Mouse (Mus musculus) testis, adult 2 months (tissue): ENCODE data around the gene Zfp82. TPM values are rescaled to one million over a fixed set of nuclear protein-coding genes. Genes with fewer than 3 reads are reported as not detected.

ENCODE experiments used
- H3K27ac ChIP-seq: fragments of 200-500 bp; 2 replicates; pipeline ENCODE4 v1.5.1; 2012; ENCODE audit warnings: low read depth, low read length; ENCODE audit not compliant: control insufficient read depth, insufficient read depth
- H3K27me3 ChIP-seq: fragments of 200-500 bp; 2 replicates; pipeline ENCODE4 v1.6.1; 2012; ENCODE audit warnings: mild to moderate bottlenecking, low read length, moderate library complexity; ENCODE audit not compliant: control insufficient read depth, insufficient read depth
- H3K36me3 ChIP-seq: fragments of 200-500 bp; 2 replicates; pipeline ENCODE4 v1.6.1; 2012; ENCODE audit warnings: mild to moderate bottlenecking, low read length; ENCODE audit not compliant: control insufficient read depth, insufficient read depth
- H3K4me1 ChIP-seq: fragments of 200-500 bp; 2 replicates; pipeline ENCODE4 v1.6.1; 2012; ENCODE audit warnings: low read length; ENCODE audit not compliant: control insufficient read depth, insufficient read depth
- H3K4me3 ChIP-seq: fragments of 200-500 bp; 2 replicates; pipeline ENCODE4 v1.5.1; 2012; ENCODE audit warnings: low read depth, mild to moderate bottlenecking, low read length, moderate library complexity, mixed read lengths; ENCODE audit not compliant: control insufficient read depth
- CTCF ChIP-seq: fragments of 200-500 bp; IDR thresholded peaks from 2 replicates; pipeline ENCODE4 v1.5.1; 2012; ENCODE audit warnings: low read depth, mild to moderate bottlenecking, inconsistent platforms, low read length, moderate library complexity; ENCODE audit not compliant: control insufficient read depth, insufficient read depth, insufficient replicate concordance
- POLR2A ChIP-seq: fragments of 200-500 bp; IDR thresholded peaks from 2 replicates; pipeline ENCODE4 v1.6.1; 2012; ENCODE audit warnings: low read depth, mild to moderate bottlenecking, inconsistent platforms, low read length, moderate library complexity; ENCODE audit not compliant: control insufficient read depth
- polyA plus RNA-seq: library from polyadenylated mRNA; depleted of rRNA; stranded (reverse); fragments of >200 nt; gene quantifications from 2 replicates; pipeline ENCODE4 v1.2.3, GENCODE M21; 2012

The Zfp82 gene
- polyA plus RNA-seq, 1 experiment, result 0.67 TPM

DNA sequence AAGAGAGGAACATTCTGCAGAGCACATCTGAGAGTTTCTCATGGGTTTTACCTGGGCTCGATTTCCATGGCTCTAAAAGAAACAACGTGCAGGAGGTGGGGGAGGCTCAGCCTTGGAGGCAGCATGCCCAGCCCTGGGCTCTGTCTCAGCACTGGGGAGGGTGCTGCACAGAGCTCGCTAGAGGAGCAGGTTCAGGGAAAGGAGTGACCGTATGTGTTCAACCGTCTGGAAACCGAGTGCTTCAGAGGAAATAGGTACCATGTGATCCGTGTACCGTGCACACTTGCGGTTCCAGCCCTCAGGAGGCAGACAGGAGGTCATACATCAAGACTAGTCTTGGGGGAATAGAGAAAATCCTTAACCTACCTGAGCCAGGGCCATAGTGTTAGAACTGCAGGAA, 28.3 kb downstream of the Zfp82 start:
- no peak overlapping the region for H3K4me3 ChIP-seq
- TF ChIP-seq POLR2A (no peak), CTCF (no peak)
- no peaks in the 10 kb centered on the region for H3K36me3 ChIP-seq
- no peaks in the 10 kb centered on the region for H3K4me1 ChIP-seq
- no peak overlapping the region for H3K27ac ChIP-seq
- no peaks in the 10 kb centered on the region for H3K27me3 ChIP-seq

DNA sequence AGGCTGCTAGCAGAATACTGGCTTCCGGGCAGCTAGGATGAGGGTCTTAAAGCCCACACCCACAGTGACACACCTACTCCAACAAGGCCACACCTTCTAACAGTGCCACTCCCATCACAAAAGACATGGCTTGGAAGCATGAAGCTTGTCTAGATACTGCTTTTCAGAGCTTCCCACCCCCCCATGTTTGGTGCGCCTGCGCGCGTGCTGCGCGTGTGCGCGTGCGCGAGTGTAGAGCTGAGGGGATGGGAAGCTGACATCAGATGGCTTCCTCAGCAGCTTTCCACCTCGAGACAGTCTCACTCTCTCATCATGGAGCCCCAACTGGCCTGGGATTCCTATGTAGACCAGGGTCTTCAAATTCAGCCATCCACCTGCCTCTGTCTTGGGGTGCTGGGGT, 38.4 kb downstream of the Zfp82 start:
- H3K27me3 ChIP-seq, result no peaks in the 10 kb centered on the region
- no peak for TF ChIP-seq CTCF
- TF ChIP-seq POLR2A, result no peak
- peaks cover 5% of the 10 kb centered on the region; the same call in 1 of the 2 replicates for H3K4me1 ChIP-seq
- H3K36me3 ChIP-seq, result no peaks in the 10 kb centered on the region
- no peak overlapping the region for H3K27ac ChIP-seq
- H3K4me3 ChIP-seq, result peak overlapping the region; percentile 0

DNA sequence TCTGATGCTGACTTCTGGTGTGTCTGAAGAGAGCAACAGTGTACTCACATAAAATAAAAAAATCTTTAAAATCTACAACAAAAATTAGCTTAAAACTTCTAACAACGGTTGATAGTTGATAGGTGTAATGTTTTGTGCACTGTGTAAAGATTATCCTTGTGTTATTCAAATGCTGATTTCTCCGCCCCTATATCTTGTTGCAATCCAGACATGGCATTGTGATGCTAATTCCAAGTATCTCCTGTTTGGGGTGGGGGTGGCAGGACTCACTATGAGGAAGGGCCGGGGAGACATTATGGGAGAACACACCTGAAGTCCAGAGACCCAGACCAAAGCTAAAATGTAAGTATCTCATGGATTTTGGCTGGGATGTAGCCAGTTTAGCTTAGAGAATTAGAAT, 41.3 kb downstream of the Zfp82 start:
- Histone ChIP-seq H3K36me3 (no peaks in the 10 kb centered on the region), H3K4me1 (peaks cover 5% of the 10 kb centered on the region; the same call in 1 of the 2 replicates), H3K27ac (no peak overlapping the region), H3K4me3 (no peak overlapping the region), H3K27me3 (no peaks in the 10 kb centered on the region)
- TF ChIP-seq CTCF (no peak), POLR2A (no peak)

DNA sequence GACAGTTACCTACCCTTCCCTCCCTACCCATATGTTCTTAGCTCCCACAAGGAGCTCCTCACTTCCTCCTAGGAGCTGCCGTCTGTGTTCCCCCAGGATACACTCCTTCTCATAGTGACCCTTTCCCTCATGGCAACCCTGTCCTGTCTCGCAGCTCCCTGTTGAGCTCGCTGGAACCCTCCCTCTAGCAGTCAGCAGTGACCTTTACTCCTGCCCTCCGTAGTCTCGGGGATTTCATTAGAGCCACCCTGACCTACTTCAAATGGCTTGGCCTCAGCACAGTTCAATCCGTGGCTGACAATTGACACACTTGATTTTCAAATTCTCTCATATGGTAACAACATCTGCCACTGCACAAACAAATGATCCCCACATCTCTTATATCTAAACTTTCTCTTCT, 42.0 kb downstream of the Zfp82 start:
- Histone ChIP-seq H3K27me3 (no peaks in the 10 kb centered on the region), H3K4me3 (no peak overlapping the region), H3K4me1 (peaks cover 5% of the 10 kb centered on the region; the same call in 1 of the 2 replicates), H3K36me3 (no peaks in the 10 kb centered on the region), H3K27ac (no peak overlapping the region)
- TF ChIP-seq POLR2A, result no peak
- TF ChIP-seq CTCF, result no peak

DNA sequence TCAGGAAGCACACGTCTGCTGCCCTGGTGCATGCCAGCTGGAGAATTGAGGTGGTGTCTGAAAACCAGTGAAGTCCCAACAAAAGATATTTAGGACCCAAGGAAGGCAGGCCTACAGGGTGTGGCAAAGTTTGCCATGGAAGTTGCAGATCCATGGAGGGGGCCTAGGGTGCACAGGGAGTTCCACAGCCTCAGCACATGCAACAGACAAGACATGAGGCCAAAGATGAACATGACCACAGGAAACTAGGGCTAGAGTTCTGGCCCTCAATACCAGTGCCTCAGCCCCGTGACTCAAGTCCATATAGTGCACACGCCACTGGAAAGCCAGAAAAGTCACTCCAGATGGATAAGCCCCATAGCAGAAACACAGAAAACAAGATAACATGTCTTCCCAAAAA, 44.1 kb downstream of the Zfp82 start:
- Histone ChIP-seq H3K27me3 (no peaks in the 10 kb centered on the region), H3K4me3 (no peak overlapping the region), H3K36me3 (no peaks in the 10 kb centered on the region), H3K27ac (no peak overlapping the region), H3K4me1 (no peaks in the 10 kb centered on the region)
- no peak for TF ChIP-seq POLR2A
- TF ChIP-seq CTCF, result no peak

DNA sequence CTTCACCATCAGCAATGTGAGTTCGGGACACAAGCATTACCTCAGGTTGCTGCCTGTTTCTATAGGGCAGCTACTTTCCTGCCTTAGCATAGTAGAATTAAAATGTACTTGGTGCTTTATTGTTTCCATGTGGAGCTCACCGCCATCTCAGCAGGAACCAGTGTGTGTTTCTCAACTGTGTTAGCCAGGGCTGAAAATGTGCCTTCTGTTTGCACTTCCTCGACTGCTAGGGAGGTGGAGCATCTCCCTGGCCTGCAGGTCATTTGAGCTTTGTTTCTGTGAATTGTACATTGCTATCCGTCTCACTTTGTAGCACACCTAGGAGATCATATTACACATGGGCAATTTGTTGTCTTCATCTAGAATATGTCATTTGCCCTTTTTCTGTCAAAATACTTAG, 45.4 kb downstream of the Zfp82 start:
- Histone ChIP-seq H3K4me1 (no peaks in the 10 kb centered on the region), H3K27ac (no peak overlapping the region), H3K36me3 (no peaks in the 10 kb centered on the region; the same call in 1 of the 2 replicates), H3K27me3 (no peaks in the 10 kb centered on the region), H3K4me3 (no peak overlapping the region)
- TF ChIP-seq CTCF (no peak), POLR2A (no peak)

DNA sequence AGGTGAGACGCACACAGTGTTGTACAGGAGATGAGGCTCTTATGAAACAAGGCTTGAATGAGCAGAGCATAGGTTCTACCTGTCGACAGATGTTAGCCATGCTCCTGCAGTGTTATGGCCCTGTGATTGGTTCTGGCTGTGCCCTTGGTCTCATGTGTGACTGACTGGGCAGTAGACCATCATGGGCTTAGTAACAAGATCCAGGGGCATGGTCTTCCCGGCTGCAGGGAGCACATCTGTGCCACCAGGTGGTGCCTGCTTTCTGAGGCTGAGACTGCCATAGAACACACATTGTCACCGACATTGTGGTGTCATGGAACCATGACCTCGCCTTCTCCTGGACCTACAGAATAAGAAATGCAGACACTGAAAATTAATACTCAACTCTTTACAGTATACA, 47.3 kb downstream of the Zfp82 start:
- H3K27ac ChIP-seq, result no peak overlapping the region
- TF ChIP-seq CTCF (no peak), POLR2A (no peak)
- no peaks in the 10 kb centered on the region for H3K27me3 ChIP-seq
- H3K4me1 ChIP-seq, result no peaks in the 10 kb centered on the region
- no peak overlapping the region for H3K4me3 ChIP-seq
- H3K36me3 ChIP-seq, result no peaks in the 10 kb centered on the region; the same call in 1 of the 2 replicates

DNA sequence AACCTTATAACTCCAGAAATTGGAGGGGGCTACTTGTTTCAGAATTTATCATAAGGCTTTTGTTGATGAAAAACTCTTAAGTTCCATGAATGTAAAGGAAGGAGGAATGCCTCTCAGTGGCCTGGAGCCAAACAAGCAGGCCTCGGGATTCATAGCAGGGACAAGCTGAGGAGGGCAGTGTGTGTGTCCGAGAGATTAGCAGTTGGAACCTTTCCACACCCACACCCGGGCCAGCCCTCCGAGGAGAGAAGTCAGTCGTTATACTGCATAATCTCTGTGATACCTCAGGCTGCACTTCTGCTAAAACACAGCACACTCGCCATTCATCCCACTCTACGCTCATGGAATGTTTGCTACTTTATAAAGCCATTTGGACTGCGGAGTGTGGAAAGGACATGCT, 48.9 kb downstream of the Zfp82 start:
- no peak overlapping the region for H3K27ac ChIP-seq
- no peak for TF ChIP-seq CTCF
- TF ChIP-seq POLR2A, result no peak
- H3K36me3 ChIP-seq, result no peaks in the 10 kb centered on the region; the same call in 1 of the 2 replicates
- no peaks in the 10 kb centered on the region for H3K4me1 ChIP-seq
- no peak overlapping the region for H3K4me3 ChIP-seq
- H3K27me3 ChIP-seq, result no peaks in the 10 kb centered on the region
